Mouse (Mus musculus): Measurements from ENCODE around the gene Sec23ip. TPM values are rescaled to one million over a fixed set of nuclear protein-coding genes. Genes with fewer than 3 reads are reported as not detected.

Sec23ip gene
- total and polyA plus RNA-seq, 3 experiments: 16.0 to 40.1 (median 19.3) TPM

DNA sequence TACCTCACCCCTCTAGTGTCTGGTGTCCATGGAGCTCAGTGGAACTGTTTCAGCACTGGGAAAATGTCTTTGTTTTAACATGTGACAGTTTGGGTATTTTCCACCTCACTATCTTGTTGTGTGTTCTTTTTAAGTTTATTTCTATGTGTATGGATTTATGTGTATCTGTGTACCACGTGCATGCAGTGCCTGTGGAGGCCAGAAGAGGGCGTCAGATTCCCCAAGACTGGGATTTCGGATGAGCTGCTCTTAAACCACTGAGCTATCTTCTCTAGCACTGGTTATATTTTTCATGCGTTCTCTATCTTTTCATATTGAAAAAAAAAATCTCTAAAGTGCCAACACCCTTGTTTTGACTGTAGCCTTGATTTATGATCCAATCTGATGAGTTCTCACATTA, 88.5 kb downstream of the Sec23ip start:
- Histone ChIP-seq H3K4me1 (ENCODE audit: control insufficient read depth in 1 of 2, insufficient read depth in 2 of 2) (no peaks in the 10 kb centered on the region), H3K27me3 (replicated peaks) (peaks cover 80% of the 10 kb centered on the region), H3K4me3 (replicated peaks in 1 of 3; ENCODE audit: low read depth in 2 of 3, low read length in 2 of 3, poor library complexity in 1 of 3) (no peak overlapping the region), H3K9me3 (replicated peaks; ENCODE audit: low read length) (no peaks in the 10 kb centered on the region), H3K36me3 (replicated peaks in 1 of 2; ENCODE audit: control insufficient read depth in 1 of 2, insufficient read depth in 1 of 2, low read length in 1 of 2) (no peaks in the 10 kb centered on the region), H3K79me2 (replicated peaks; ENCODE audit: control insufficient read depth, extremely low read depth, insufficient read depth, poor library complexity, severe bottlenecking) (no peaks in the 10 kb centered on the region), H3K4me2 (ENCODE audit: insufficient read depth, low read depth, poor library complexity, severe bottlenecking) (no peak overlapping the region), H3K9ac (ENCODE audit: insufficient read depth, low read depth) (no peak overlapping the region), H3K27ac (ENCODE audit: insufficient read depth, low read depth) (no peak overlapping the region)
- no peak for DNase-seq (ENCODE audit: extremely low read depth)
- in situ Hi-C loops (cut with MboI; ENCODE audit: low pct_ligation_motif_present, low pct_unique_long_range_greater_than_20kb, low sequenced_read_pairs) (no loop called here), dilution Hi-C loops (cut with MboI; ENCODE audit: extremely low pct_ligation_motif_present, extremely low pct_unique_long_range_greater_than_20kb, low sequenced_read_pairs) (no loop called here)
- TF ChIP-seq ELF1 (IDR thresholded peaks at IDR 0.05; ENCODE audit: low read depth, low read length) (no peak), JUND (conservative IDR thresholded peaks at IDR 0.05; ENCODE audit: low read depth, low read length) (no peak), POLR2AphosphoS2 (IDR thresholded peaks at IDR 0.05; ENCODE audit: low read depth, low read length) (no peak), CTCF (conservative IDR thresholded peaks at IDR 0.05 in 1 of 2, IDR thresholded peaks at IDR 0.05 in 1 of 2; ENCODE audit: low read depth in 2 of 2, low read length in 2 of 2) (peak; percentile 23 to 47; a peak in 3 of 4 replicates), USF1 (IDR thresholded peaks at IDR 0.05; ENCODE audit: low read depth, low read length) (no peak), USF2 (conservative IDR thresholded peaks at IDR 0.05; ENCODE audit: low read depth, low read length) (no peak)

Other genes with a start within 250 kb of the Sec23ip start
- gene Bag3, start 221.3 kb upstream of the Sec23ip start, total RNA-seq (2012; rRNA removed): 0.13 and 0.17 TPM in 2 replicates
- gene Bag3, start 221.3 kb upstream of the Sec23ip start, total RNA-seq (2014; rRNA removed): not detected in 2 replicates
- 0.15 and 0.24 TPM in 2 replicates for gene Bag3, start 221.3 kb upstream of the Sec23ip start, polyA plus RNA-seq (2012; ENCODE audit: insufficient read length, low read depth)
- gene Inpp5f, start 133.6 kb upstream of the Sec23ip start, total RNA-seq (2012; rRNA removed): 3.5 and 4.0 TPM in 2 replicates
- gene Inpp5f, start 133.6 kb upstream of the Sec23ip start, total RNA-seq (2014; rRNA removed): 5.5 and 7.3 TPM in 2 replicates
- 5.7 and 6.2 TPM in 2 replicates for gene Inpp5f, start 133.6 kb upstream of the Sec23ip start, polyA plus RNA-seq (2012; ENCODE audit: insufficient read length, low read depth)
- 45.2 and 53.3 TPM in 2 replicates for gene Mcmbp, start 4.4 kb upstream of the Sec23ip start, total RNA-seq (2012; rRNA removed)
- 59.7 and 69.4 TPM in 2 replicates for gene Mcmbp, start 4.4 kb upstream of the Sec23ip start, total RNA-seq (2014; rRNA removed)
- 75.7 and 85.9 TPM in 2 replicates for gene Mcmbp, start 4.4 kb upstream of the Sec23ip start, polyA plus RNA-seq (2012; ENCODE audit: insufficient read length, low read depth)

Data from CH12.LX (cell line).